1 mouse cellular context compared by ENCODE assay signal in genomic region chr6:72388791-72389329, GRCm38 (mm10).
TF ChIP-seq lines count a peak whose summit lies in the region.

No protein-coding gene starts in this region.

TF ChIP-seq in CH12.LX, 34 proteins besides CTCF, POLR2A, EP300 and RAD21 (continued from another document):
- TF ChIP-seq USF1 (IDR thresholded peaks at IDR 0.05; ENCODE audit: low read depth, low read length): no peak
- TF ChIP-seq SMC3 (IDR thresholded peaks at IDR 0.05; ENCODE audit: low read depth, low read length): no peak
- TF ChIP-seq E2F4 (IDR thresholded peaks at IDR 0.05; ENCODE audit: insufficient replicate concordance, low read depth, low read length): no peak
- TF ChIP-seq POLR2AphosphoS2 (IDR thresholded peaks at IDR 0.05; ENCODE audit: low read depth, low read length): no peak
- TF ChIP-seq GABPA (IDR thresholded peaks at IDR 0.05; ENCODE audit: insufficient replicate concordance, low read depth, low read length): no peak
- TF ChIP-seq USF2 (conservative IDR thresholded peaks at IDR 0.05; ENCODE audit: low read depth, low read length): no peak
- TF ChIP-seq MXI1 (IDR thresholded peaks at IDR 0.05; ENCODE audit: low read depth, low read length): no peak
- TF ChIP-seq SIN3A (IDR thresholded peaks at IDR 0.05; ENCODE audit: low read length): no peak
- TF ChIP-seq TCF12 (IDR thresholded peaks at IDR 0.05; ENCODE audit: low read depth, low read length): no peak
- TF ChIP-seq BHLHE40 (IDR thresholded peaks at IDR 0.05; ENCODE audit: low read depth, low read length): no peak
